Mouse (Mus musculus): ENCODE results near the gene Gstm3.

DNA sequence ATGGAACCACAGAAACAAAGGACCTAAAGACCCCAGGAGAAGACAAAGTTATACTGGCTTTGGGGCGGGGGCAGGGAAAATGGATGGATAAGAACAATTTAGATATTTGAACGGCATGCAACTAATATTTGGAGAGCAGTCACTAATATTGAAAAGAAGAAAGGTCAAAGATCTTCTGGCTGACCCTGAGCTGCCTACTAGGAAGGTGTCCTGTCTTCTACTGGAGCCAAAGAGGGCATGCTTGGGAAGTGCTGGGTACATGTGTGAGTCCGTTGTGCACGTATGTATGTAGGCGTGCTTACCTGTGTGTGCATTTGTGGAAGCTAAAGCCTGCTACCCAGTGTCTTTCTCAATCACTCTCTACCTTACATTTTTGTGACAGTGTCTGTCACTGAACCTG, 2.5 kb downstream of the Gstm3 start:
- TF ChIP-seq CTCF (IDR thresholded peaks at IDR 0.05; ENCODE audit: low read depth, low read length), result no peak
- no peak for TF ChIP-seq EP300 (IDR thresholded peaks at IDR 0.05; ENCODE audit: insufficient read depth, low read depth, low read length)
- TF ChIP-seq POLR2A (IDR thresholded peaks at IDR 0.05; ENCODE audit: insufficient read depth, low read length), result no peak
